Comparison of ENCODE assay signal across 8 mouse cellular contexts in the genomic region with DNA sequence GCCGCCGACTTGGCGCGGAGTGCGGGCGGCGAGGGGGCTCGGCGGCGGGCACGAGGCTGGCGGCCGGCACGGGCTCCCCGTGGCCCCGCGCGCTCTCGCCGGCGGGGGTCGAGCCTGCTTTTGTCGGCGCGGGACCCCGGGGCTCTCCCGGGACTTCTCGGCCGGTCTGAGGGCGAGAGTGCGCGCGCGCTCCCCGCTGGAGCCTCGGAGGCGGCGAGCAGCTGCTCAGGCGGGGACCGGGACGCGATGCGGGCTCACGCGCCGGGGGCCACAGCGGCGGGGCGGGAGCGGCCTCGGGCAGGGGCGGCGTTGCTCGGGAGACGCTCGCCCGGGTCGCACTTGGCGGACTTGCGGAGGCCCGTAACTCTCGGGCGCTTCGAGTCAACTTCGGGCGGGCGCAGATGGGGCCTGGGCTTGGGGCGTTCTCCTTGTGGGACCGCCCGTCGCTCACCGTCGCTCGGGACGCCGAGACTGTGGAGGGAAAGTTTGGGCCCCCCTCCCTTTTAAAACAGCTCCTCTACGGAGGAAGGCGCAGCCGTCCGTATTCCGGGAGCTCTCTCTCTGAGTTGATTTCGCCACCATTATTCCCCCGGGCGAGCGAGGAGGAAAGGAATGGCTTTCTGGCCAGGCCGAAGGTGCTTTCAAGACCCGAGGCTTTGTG. TPM values are rescaled to one million over a fixed set of nuclear protein-coding genes. Genes with fewer than 3 reads are reported as not detected.
A peak's percentile ranks its signal among the peaks of the same experiment; 100 is the strongest.
DNase-seq lines count a peak whose midpoint lies in the region; ATAC-seq and TF ChIP-seq lines count a peak whose summit lies in the region.

No protein-coding gene starts in this region.

- peak overlapping the region; percentile 95 for H3K4me2 ChIP-seq in forebrain, postnatal 0 days (ENCODE audit: low read depth)
- peak overlapping the region; percentile 95 for H3K4me2 ChIP-seq in lung, postnatal 0 days (replicated peaks; ENCODE audit: low read depth, low read length)

- H3K27me3 ChIP-seq in forebrain, postnatal 0 days (ENCODE audit: insufficient read depth, low read length): no peaks in the 10 kb centered on the region
- no peaks in the 10 kb centered on the region for H3K27me3 ChIP-seq in lung, postnatal 0 days (replicated peaks; ENCODE audit: insufficient read depth, low read length)

- peak; percentile 32 for ATAC-seq in forebrain, postnatal 0 days
- ATAC-seq in lung, postnatal 0 days: peak; percentile 22

- peak overlapping the region; percentile 92 for H3K4me3 ChIP-seq in forebrain, postnatal 0 days (ENCODE audit: low read depth, low read length)
- H3K4me3 ChIP-seq in lung, postnatal 0 days (ENCODE audit: low read depth, low read length): peak overlapping the region; percentile 78

- DNase-seq in R1 (ENCODE audit: low read depth, low spot score): peak; percentile 68
- DNase-seq in cerebellum, adult 8-10 months: peak; percentile 53
- peak; percentile 47 for DNase-seq in forebrain, postnatal 0 days
- DNase-seq in heart, postnatal 36 days: peak; percentile 59 to 73
- peak; percentile 17 to 29 for DNase-seq in layer of hippocampus, adult 8-10 months (ENCODE audit: low spot score in 2 of 2)
- DNase-seq in lung, postnatal 0 days (ENCODE audit: low spot score): peak; percentile 46
- peak; percentile 43 for DNase-seq in right cerebral cortex, postnatal 10 days (ENCODE audit: low spot score in 2 of 2)
- DNase-seq in urinary bladder, postnatal 36 days (ENCODE audit: low spot score in 2 of 2): peak; percentile 57

- no peak for TF ChIP-seq EP300 in lung, postnatal 0 days (IDR thresholded peaks at IDR 0.05)

- TF ChIP-seq CTCF in forebrain, postnatal 0 days (IDR thresholded peaks at IDR 0.05; ENCODE audit: low read depth): no peak
- TF ChIP-seq CTCF in lung, postnatal 0 days (IDR thresholded peaks at IDR 0.05): no peak

- intact Hi-C loops in heart, postnatal 36 days (cut with DNase I): loop anchor here (5.0 kb wide), 2 partner anchors 70 to 85 kb away; no protein-coding TSS in a partner anchor

- H3K9ac ChIP-seq in forebrain, postnatal 0 days: peak overlapping the region; percentile 68
- peak overlapping the region; percentile 82 for H3K9ac ChIP-seq in lung, postnatal 0 days (replicated peaks; ENCODE audit: low read depth)

- H3K4me1 ChIP-seq in forebrain, postnatal 0 days (ENCODE audit: insufficient read depth): 0 out of 2 replicates have a peak, but pooled peaks cover 5% of the 10 kb centered on the region
- H3K4me1 ChIP-seq in lung, postnatal 0 days (ENCODE audit: insufficient read depth, low read depth, low read length): 0 out of 2 replicates have a peak, but pooled peaks cover 2% of the 10 kb centered on the region

- no peaks in the 10 kb centered on the region for H3K36me3 ChIP-seq in forebrain, postnatal 0 days (ENCODE audit: insufficient read depth)
- H3K36me3 ChIP-seq in lung, postnatal 0 days (ENCODE audit: insufficient read depth, low read length): no peaks in the 10 kb centered on the region

- 3% methylated on average over 74 of the region's 87 CpGs for WGBS in forebrain, postnatal 0 days
- under 1% methylated on average over 55 of the region's 87 CpGs for WGBS in lung, postnatal 0 days

- H3K9me3 ChIP-seq in forebrain, postnatal 0 days (ENCODE audit: low read length): no peaks in the 10 kb centered on the region
- no peaks in the 10 kb centered on the region for H3K9me3 ChIP-seq in lung, postnatal 0 days (ENCODE audit: low read length)

- H3K27ac ChIP-seq in forebrain, postnatal 0 days (ENCODE audit: low read depth, low read length): peak overlapping the region; percentile 88
- H3K27ac ChIP-seq in lung, postnatal 0 days (ENCODE audit: low read length): peak overlapping the region; percentile 98

RNA-seq across cellular contexts. Expression of gene Cecr2, which starts 0.7 kb away (rescaled TPM):
- 3.2 and 4.1 TPM in 2 replicates for total RNA-seq in forebrain, postnatal 0 days (2014; rRNA removed)
- polyA plus RNA-seq in forebrain, postnatal 0 days (2015; fragmentation: Nextera tagmentation; extraction: Ambion mirVana): 0.96 and 1.1 TPM in 2 replicates
- total RNA-seq in heart, postnatal 36 days (2021): 10 to 100 TPM; 16.4 to 20.3 TPM
- total RNA-seq in layer of hippocampus, adult 8-10 months (2022): 10 to 100 TPM in 3 of 4 experiments, 1 to 10 TPM in 1; 7.7 to 15.9 (median 13.5) TPM
- 3.4 and 3.9 TPM in 2 replicates for polyA plus RNA-seq in lung, postnatal 0 days (2015; fragmentation: Nextera tagmentation; extraction: Ambion mirVana)

Comparison
In these comparisons a context has a peak if more than half of its experiments do, and no peak if none do; other contexts are left out.
1. Peak in every context shown above with its lines: DNase-seq, ATAC-seq, H3K4me3 ChIP-seq and H3K27ac ChIP-seq.